Mouse (Mus musculus): ENCODE data around the gene Dab2. TPM values are rescaled to one million over a fixed set of nuclear protein-coding genes. Genes with fewer than 3 reads are reported as not detected.

Dab2 gene
- total RNA-seq, 2 experiments from 2014 or later, result 13.7 to 15.3 TPM

DNA sequence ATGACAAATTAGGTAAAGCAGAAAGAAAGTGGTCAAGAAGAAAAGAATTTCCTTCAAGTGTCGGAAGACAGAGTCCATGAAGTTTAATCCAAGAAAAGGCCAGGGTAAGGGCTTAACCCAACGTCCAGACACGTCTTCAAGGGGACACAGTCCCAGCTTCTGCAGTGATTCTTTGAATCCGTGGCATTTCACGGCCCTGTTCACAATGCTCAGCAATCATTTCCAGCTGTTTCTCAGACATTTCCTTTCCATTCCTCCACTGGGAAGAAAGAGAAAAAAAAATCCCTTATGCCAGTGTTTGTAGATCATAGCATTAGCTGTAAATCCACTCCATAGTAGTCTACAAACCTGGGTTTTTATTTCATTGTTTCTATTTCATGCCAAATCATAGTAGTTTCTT lies 22.7 kb downstream of the Dab2 start:
- intact Hi-C loops (cut with DNase I), result no loop called here
- no peak for DNase-seq (ENCODE audit: low spot score in 2 of 2)

DNA sequence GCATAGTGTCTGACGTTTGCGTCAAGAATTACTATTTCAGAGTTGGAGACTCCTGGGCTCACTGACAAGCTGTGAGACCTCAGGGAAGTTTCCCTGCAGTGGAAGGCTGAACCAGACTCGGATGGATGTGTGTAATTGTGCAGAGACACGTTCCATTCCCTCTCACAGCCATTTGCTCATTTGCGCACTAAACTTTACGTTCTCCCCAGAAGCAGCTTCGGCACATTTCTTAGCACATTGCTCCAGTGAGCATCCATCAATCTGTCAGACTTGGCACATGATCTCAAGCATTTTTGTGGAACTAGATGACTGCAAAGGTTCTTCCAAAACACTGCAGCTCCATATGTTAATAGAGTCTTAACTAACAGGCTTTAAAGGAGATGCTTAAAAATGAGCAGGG lies 24.0 kb downstream of the Dab2 start:
- peak in 1 of 2 experiments; percentile 43 for DNase-seq (ENCODE audit: low spot score in 2 of 2)
- intact Hi-C loops (cut with DNase I), result no loop called here

DNA sequence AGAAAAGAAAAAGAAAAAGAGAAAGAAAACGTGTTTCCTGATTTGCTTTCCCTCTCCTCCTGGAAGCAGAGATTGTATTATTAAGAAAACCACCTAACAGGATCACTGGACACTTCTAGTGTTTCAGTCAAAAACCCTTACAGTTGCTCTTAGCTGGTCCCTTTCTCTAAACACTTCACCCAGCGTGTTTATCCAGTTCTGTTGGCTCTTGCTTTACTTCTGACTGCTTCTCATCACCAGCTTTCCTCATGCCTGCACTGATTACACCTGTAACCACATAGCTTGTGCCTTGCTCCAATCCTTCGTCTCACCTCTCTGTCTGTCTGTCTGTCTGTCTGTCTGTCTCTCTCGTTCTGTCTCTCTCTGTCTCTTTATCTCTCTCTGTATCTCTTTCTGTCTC lies 25.9 kb downstream of the Dab2 start:
- no peak for DNase-seq (ENCODE audit: low spot score in 2 of 2)
- intact Hi-C loops (cut with DNase I), result no loop called here

DNA sequence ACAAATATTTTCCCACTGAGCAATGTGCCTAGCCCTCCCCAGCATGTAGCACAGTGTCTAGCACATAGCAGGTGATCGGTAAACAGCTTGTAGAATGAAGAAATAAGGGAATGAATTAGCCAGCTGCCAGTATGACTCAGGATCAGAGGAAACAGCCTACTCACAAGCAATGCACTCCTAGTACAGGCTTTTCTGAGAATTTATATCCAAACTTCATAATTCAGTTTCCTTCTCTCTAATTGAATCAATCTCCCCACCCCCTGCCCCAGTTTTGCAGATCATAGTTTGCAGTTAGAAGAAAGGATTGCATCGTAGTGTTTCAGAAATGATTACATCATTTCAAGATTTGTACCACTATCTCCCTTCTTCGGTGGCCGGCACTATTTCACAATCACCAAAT lies 26.4 kb downstream of the Dab2 start:
- DNase-seq (ENCODE audit: low spot score in 2 of 2), result peak; percentile 10 to 29
- intact Hi-C loops (cut with DNase I), result no loop called here

DNA sequence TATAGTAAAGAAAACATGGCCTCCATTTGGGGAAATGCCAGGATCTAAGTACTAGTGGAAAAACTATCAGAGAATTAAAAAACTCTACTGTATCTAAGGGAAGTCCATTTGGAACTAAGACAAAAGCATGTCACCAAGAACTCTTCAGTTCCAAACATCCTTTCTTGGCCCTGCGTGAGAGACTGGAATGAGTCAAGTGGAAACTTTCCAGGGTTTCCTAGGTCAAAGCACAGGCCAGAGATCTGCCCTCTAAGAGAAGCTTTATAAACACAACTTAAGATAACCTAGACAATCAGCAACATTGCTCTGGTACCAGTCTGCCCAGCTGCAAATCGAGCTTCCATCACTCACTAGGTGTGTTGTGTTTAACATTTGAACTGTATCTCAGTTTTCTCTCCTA lies 31.8 kb downstream of the Dab2 start:
- DNase-seq (ENCODE audit: low spot score in 2 of 2), result no peak
- intact Hi-C loops (cut with DNase I), result no loop called here

DNA sequence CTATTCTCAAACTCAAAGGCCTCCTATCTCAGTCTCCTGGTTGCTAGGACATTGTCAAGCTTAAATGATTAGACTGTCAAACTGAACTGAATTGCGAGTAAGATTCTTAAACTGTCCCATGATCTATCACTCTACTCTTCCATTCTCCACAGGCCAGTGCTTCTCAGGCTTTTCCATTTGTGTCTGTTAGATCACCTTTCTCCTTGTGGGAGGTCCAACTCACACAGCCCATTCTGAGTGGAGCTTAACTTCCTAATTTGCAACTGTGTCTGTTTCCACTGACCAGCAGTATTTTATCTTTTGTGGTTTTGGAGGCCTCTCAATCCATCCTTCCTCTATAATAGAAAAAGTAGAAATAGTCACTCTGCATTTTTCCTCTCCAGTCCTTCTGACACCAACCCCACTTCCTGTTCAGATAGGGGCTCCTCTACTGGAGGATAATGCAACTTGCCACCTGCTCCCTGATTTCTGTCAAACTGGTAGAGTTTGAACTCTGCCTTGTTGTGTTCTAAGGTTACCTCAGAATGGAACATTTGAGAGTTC lies 35.1 kb downstream of the Dab2 start:
- no peak for DNase-seq (ENCODE audit: low spot score in 2 of 2)
- intact Hi-C loops (cut with DNase I), result no loop called here

DNA sequence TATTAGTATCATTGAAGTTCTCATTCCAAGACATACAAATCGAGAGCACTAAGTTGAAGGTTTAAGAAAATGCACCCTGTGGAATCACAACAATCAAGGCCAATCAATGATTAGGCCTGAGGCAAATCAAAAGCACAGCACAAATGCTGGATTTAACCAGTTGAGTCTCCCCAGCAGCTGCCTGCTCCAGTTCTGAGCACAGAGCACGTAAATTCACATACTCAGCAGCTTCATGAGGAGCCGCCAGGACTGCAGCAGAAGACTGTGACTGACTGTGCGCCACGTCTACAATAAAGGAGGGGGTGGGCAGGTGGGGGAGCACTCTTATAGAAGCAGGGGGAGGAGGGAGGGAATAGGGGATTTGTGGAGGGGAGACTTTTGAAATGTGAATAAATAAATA lies 40.2 kb downstream of the Dab2 start:
- intact Hi-C loops (cut with DNase I), result no loop called here
- no peak for DNase-seq (ENCODE audit: low spot score in 2 of 2)

DNA sequence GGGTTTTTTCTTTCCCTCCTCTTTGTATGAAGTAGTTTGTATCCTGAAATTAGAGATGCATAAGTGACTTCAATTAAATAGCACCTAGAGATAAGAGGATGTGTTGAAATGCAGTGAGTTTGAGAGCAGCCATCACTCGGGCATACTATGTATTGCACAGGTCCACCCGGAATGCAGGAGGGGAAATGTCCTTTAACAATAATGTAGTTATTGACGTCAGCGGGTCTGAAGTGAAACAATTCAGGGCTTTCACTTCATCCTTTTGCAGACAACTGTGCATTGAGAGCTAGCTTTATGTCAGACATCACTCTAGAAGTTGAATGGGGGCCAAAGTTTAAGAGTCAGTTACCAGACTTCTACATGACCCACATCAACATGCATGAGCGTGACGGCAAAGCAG lies 40.8 kb downstream of the Dab2 start:
- intact Hi-C loops (cut with DNase I), result no loop called here
- DNase-seq (ENCODE audit: low spot score in 2 of 2), result no peak

DNA sequence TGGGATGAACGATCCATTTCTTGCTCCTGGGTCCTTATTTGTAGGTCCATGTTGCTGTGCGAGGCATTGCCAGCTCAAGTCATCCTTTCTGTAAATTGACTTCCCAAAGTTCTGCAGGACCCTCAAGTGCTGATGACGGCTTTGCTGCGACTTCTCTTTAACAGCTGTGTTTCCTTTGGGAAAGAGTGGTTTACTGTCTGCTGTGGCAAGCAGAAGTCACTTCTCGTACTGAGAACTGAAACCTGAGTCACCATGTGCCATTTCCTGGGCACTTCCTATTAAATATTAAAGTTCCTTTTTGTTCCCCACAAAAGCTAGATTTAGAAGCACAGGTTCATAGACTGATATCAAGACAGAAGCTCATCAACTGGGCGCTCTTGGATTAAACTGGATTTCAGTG lies 41.8 kb downstream of the Dab2 start:
- no peak for DNase-seq (ENCODE audit: low spot score in 2 of 2)
- intact Hi-C loops (cut with DNase I), result no loop called here

DNA sequence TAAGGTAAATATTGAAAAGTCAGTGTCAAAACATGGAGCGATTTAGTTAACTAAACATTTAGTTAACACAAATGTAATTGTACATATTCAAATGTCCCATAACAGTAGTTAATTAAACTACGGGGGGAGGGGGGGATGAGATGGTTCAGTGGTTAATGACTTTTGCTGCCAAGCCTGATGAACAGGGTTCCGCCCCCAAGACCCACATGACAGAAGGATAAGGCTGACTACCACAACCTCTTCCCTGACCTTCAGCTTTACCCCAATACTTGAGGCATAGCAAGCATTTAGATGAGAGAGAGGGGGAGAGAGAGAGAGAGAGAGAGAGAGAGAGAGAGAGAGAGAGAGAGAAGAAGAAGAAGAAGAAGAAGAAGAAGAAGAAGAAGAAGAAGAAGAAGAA lies 54.3 kb downstream of the Dab2 start:
- intact Hi-C loops (cut with DNase I), result no loop called here
- DNase-seq (ENCODE audit: low spot score in 2 of 2), result no peak

DNA sequence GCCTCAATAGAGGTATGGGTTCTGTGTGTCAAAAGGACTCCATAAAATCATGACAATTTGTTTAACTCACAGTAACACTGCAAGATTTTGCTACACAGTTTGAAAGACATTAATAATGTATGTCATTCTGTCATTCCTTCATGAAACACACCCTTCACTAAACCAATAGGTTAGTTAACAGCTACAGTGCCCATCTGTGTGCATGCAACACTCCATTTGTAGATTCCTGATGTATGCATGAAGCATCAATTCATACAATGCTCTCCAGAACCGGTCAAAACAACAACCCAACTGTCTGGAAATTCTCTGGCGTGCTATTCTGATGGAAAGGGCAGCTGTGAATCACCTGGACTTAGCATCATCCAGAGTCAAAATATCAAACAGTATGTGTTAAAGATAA lies 60.3 kb downstream of the Dab2 start:
- no peak for DNase-seq (ENCODE audit: low spot score in 2 of 2)
- intact Hi-C loops (cut with DNase I), result no loop called here

DNA sequence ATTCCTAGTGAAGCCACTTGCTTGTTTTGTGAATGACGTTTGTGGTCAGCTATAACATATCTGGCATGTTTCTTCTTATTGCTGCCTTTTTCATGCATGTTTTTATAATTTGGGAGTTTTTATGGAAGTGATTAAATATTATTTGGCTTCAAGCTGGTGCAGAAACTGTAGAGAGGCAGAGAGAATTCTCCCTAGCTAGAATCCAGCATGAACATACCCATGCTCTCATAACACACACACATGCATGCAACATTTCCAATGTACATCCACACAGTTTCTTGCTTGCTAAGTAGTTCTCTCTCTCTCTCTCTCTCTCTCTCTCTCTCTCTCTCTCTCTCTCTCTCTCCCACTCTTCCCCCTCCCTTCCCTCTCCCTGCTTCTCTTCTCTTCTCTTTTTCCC lies 70.4 kb downstream of the Dab2 start:
- intact Hi-C loops (cut with DNase I), result no loop called here
- DNase-seq (ENCODE audit: low spot score in 2 of 2), result no peak

DNA sequence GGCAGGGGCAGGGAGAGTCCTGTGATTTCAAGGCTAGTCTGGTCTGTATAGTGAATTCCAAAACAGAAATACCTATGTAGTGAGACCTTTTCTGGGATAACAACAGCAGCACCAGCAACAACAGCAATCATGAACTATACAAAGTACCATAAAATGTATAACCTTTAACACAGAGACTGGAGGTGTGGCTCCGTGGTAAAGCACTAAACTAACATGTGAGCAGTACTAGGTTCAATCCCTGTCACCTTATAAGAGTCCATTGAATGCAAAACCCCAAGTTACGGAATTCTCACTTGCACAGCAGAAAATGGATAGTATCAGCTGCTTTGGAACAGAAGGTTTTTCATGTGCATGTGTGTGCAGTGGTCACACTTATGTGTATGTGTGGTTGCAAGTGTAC lies 71.9 kb downstream of the Dab2 start:
- intact Hi-C loops (cut with DNase I), result no loop called here
- DNase-seq (ENCODE audit: low spot score in 2 of 2), result no peak

DNA sequence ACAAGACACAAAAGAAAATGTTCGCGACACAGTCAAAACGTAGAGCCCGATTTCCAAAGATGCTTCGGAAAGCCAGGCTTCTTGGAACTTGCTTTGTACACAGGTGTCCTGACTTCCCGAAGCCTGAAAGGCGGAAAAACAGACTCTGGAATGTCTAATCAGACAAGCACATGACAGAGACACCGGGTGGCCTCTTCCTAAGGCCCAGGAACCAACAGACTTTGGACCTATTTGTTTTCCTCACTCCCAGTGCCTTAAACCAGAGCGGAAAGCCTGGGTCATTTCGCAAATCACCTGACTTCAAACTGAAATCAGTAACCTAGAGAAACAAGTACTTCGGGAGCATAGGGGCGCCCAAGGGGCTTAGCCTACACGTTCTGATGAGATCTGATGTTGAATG lies 75.4 kb downstream of the Dab2 start:
- intact Hi-C loops (cut with DNase I), result no loop called here

DNA sequence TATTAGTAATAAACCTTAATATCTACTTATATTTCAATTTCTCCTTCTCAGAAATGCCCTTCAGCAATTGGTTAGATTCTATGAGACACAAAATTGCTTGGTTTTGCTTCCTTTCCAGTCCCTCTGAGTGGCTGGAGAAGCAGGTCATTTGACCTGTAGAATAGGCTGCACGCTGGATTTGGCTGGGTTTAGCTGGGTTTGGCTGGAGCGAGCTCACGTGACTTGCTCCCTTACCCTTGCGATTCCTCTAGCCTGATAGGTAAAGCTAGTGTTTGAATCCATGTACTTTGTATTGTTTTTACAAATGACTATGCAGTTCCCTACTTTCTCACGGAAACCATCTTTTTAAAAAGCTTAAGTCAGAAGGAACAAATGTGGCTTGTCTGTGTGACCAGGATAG lies 76.4 kb downstream of the Dab2 start:
- intact Hi-C loops (cut with DNase I), result no loop called here
- DNase-seq (ENCODE audit: low spot score in 2 of 2), result no peak

More for the DNA sequence above, 75.4 kb downstream of the Dab2 start:
- no peak for DNase-seq (ENCODE audit: low spot score in 2 of 2)

DNA sequence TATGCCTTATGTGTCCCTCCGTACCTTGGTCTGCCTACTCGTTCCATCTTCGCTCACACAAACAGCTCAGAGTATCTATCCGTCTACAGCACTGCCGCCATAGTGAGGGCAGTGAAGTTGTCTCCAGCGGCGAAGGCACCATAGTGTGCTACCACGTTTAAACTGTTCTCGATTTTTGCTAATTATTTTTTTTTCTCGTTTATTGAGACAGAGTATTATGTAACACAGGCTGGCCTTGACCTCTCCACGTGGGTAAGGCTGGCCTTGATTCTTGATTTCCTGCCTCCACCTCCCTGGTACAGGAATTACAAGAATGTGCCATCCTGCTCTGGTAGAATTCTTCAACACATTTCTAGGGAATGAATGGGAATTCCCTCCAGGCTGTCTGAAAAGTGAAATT lies 77.2 kb downstream of the Dab2 start:
- intact Hi-C loops (cut with DNase I), result no loop called here
- no peak for DNase-seq (ENCODE audit: low spot score in 2 of 2)

DNA sequence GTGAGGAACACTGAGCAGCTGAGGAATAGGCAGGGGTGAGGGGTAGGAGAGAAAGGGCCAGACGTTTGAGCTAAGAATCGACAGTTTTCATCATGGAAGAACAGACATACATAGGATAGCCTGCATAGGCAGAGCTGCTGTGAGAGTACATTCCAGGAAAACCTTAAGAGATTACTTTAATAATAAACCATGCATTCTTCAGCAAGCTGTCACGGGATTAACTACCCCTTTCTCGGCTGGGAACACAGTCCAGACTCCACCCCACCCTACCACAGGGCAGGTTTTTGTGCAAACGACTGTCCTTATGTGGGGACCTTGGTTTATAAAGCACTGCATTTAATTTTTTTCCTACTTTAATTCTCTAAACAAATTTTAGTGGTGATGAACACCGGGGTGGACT lies 84.4 kb downstream of the Dab2 start:
- intact Hi-C loops (cut with DNase I), result no loop called here
- no peak for DNase-seq (ENCODE audit: low spot score in 2 of 2)

DNA sequence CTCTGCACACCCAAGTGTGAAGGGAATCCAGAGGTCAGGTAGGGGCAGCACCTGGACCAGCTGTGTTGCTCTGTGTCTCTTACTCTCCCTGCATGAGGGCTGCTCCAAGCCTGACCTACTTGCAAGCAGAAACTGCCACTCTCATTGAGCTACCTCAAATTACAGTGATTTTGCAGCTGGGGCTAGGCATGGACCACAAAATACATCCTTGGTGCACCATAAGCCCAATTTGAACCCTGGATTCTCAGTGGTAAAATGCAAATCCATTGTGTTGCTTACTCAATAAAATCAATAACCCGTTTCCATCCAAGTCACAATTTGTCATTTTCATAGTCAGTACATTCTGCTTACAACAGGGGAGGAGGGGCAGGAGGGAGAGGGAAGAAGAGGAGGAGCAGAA lies 85.7 kb downstream of the Dab2 start:
- intact Hi-C loops (cut with DNase I), result no loop called here
- no peak for DNase-seq (ENCODE audit: low spot score in 2 of 2)

DNA sequence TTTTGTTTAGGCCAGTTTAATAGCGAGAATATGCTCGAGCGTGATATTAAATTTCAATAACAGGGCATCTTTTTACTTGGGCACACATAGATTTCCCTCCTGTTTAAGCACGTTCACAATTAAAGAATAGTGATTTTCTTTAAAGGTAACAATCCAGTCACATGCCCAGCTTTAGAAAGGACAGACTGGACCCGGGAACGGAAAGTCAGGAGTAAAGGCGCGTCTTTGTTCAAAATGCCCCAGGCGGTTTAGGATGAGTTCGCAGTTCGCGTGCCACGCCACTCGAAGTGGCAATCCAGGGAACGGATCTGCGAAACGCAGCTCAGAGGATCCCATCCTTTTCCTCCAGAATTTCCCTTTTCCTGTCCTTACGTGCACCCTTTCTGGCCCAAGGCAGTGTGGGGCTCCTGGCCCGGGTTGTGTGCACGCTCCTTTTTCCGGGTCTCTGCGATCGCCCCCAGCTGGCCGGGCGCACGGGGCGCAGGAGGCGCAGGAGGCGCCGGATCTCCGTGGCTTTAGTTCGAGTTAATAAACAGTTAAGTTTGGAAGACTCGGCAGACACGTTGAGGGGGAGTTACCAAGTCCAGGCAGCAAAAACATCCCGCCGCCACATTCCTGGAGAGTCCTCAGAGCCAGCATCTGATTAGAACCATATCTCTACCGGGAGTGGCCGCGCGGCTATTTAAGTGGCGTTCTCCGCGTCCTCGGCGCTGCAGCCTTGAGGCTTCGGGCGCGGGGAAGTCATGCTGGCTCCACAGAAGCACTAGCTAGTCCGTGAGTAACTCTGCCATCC lies 86.8 kb downstream of the Dab2 start:
- DNase-seq (ENCODE audit: low spot score in 2 of 2), result peak; percentile 65 to 74
- intact Hi-C loops (cut with DNase I), result loop anchor here (2.0 kb wide), 1 partner anchor 148 kb away; no protein-coding TSS in a partner anchor

DNA sequence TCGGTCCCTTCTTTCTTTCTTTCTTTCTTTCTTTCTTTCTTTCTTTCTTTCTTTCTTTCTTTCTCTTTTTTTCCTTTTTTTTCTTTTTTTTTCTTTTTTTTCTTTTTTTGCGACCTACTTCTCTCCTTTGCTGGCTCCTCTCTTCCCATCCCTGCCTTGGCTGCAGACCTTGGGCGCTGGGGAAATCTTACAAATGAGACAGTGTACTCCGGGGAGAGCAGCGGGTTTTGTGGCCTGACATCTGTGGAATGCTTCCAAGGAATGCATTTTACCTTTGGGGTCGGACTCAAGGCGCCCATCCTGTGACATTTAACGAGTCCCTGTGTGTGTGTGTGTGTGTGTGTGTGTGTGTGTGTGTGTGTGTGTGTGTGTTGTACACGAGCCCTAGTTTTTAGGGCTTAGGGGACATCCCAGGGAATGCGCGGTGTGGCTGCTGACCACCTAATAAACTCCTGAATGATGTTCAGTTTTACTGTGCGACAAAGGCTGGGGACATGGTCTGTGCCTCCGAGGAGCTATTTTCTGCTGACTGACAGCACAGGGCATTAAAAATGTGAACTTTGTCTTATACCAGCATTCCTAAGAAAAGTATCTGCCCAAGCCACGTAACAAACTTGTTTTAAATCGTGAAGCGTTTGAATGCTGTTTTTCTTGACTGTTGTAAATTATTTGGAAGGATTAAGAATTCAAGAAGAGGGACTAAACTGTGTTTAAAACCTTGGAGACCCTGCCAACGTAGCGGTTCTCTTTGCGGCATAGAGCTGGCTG lies 87.6 kb downstream of the Dab2 start:
- intact Hi-C loops (cut with DNase I), result loop anchor here (2.0 kb wide), 1 partner anchor 148 kb away; no protein-coding TSS in a partner anchor

DNA sequence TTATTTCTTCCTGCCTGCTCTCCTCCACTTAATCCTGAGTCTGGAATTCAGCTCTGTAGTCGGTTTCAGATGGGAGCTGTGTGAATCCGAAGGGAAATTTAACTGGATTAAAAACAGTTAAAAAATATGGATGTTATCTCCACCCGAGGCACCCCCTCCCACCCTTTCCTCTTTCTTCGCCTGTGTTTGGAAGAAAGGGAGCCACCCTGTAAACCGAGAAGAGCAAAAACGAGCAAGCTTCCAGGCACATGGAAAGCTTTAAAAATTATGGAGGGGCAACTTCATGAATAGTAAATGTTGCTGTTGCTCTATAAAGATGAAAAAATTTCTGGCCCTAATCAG lies 88.1 kb downstream of the Dab2 start:
- intact Hi-C loops (cut with DNase I), result loop anchor here (2.0 kb wide), 1 partner anchor 149 kb away; no protein-coding TSS in a partner anchor
- DNase-seq (ENCODE audit: low spot score in 2 of 2), result no peak

More for the DNA sequence above, 87.6 kb downstream of the Dab2 start:
- no peak for DNase-seq (ENCODE audit: low spot score in 2 of 2)
